Mouse (Mus musculus) neural tube, embryonic 15.5 days (tissue): ENCODE measurements at regions not wholly inside any gene's neighbourhood (a gene's known extent, or its start where the extent isn't known, plus 50 kb on each side); places are given as distances from the start of the nearest gene placed in this dataset.

Experiments
- ATAC-seq: fragments of 200-750 bp; cut with Nextera tagmentation; 2 replicates; pipeline ENCODE4 v1.8.0; 2017; ENCODE audit warnings: mild to moderate bottlenecking, moderate TSS enrichment, moderate library complexity; ENCODE audit not compliant: low FRiP score
- H3K27ac ChIP-seq: fragments of 300-500 bp; sonication (generic); replicated peaks from 2 replicates; pipeline ENCODE4 v1.5.1; 2015; ENCODE audit warnings: mild to moderate bottlenecking, inconsistent platforms
- H3K27me3 ChIP-seq: fragments of 300-500 bp; sonication (generic); replicated peaks from 2 replicates; pipeline ENCODE4 v1.6.1; 2015; ENCODE audit warnings: inconsistent platforms
- H3K36me3 ChIP-seq: fragments of 300-500 bp; sonication (generic); 2 replicates; pipeline ENCODE4 v1.6.1; 2015; ENCODE audit warnings: inconsistent platforms
- H3K4me1 ChIP-seq: fragments of 300-500 bp; sonication (generic); 2 replicates; pipeline ENCODE4 v1.6.1; 2015; ENCODE audit warnings: inconsistent platforms
- H3K4me2 ChIP-seq: fragments of 300-500 bp; sonication (generic); 2 replicates; pipeline ENCODE4 v1.6.1; 2015; ENCODE audit warnings: inconsistent platforms, mild to moderate bottlenecking, moderate library complexity
- H3K4me3 ChIP-seq: fragments of 300-500 bp; sonication (generic); replicated peaks from 2 replicates; pipeline ENCODE4 v1.5.1; 2015; ENCODE audit warnings: mild to moderate bottlenecking, inconsistent platforms
- H3K9ac ChIP-seq: fragments of 300-500 bp; sonication (generic); replicated peaks from 2 replicates; pipeline ENCODE4 v1.6.1; 2015; ENCODE audit warnings: mild to moderate bottlenecking, inconsistent platforms
- H3K9me3 ChIP-seq: fragments of 300-500 bp; sonication (generic); replicated peaks from 2 replicates; pipeline ENCODE4 v1.6.1; 2016; ENCODE audit warnings: inconsistent platforms
- WGBS: fragments of 180-500 bp; shearing (Covaris S2); methylation state at CpG from one replicate; pipeline ENCODE4 v1.1.7; 2015; ENCODE audit warnings: mixed read lengths; 5-methylcytosine and 5-hydroxymethylcytosine counted together

- Histone ChIP-seq H3K27me3 (no peaks in the 10 kb centered on the region), H3K4me3 (no peak overlapping the region), H3K36me3 (no peaks in the 10 kb centered on the region), H3K9me3 (no peaks in the 10 kb centered on the region), H3K4me1 (peaks cover 5% of the 10 kb centered on the region; the same call in 1 of the 2 replicates), H3K9ac (no peak overlapping the region), H3K4me2 (no peak overlapping the region), H3K27ac (no peak overlapping the region)
- no peak for ATAC-seq
- WGBS, result 90% methylated on average over 3 of the region's 3 CpGs
Observed at GRCm38 (mm10) chr2:102250101-102250500, 63.9 kb upstream of the Ldlrad3 start.

- no peak for ATAC-seq
- 68% methylated on average over 2 of the region's 2 CpGs for WGBS
- H3K27ac ChIP-seq, result no peak overlapping the region
- H3K36me3 ChIP-seq, result no peaks in the 10 kb centered on the region
- H3K27me3 ChIP-seq, result no peaks in the 10 kb centered on the region
- H3K9ac ChIP-seq, result no peak overlapping the region
- peaks cover 12% of the 10 kb centered on the region; the same call in 1 of the 2 replicates for H3K4me1 ChIP-seq
- H3K9me3 ChIP-seq, result no peaks in the 10 kb centered on the region
- no peak overlapping the region for H3K4me3 ChIP-seq
- no peak overlapping the region for H3K4me2 ChIP-seq
Observed at GRCm38 (mm10) chr2:102246484-102246883, 60.3 kb upstream of the Ldlrad3 start.

- peak; percentile 62; the same call in 1 of the 2 replicates for ATAC-seq
- Histone ChIP-seq H3K9me3 (no peaks in the 10 kb centered on the region), H3K27me3 (no peaks in the 10 kb centered on the region), H3K36me3 (no peaks in the 10 kb centered on the region), H3K9ac (no peak overlapping the region), H3K4me1 (peaks cover 12% of the 10 kb centered on the region; the same call in 1 of the 2 replicates), H3K27ac (peak overlapping the region; percentile 25; the same call in 1 of the 2 replicates), H3K4me3 (no peak overlapping the region), H3K4me2 (no peak overlapping the region)
- 41% methylated on average over 2 of the region's 2 CpGs for WGBS
Observed at GRCm38 (mm10) chr2:102244491-102244890, 58.3 kb upstream of the Ldlrad3 start.

GRCm38 (mm10) chr2:102241626-102242025 is 55.4 kb upstream of the Ldlrad3 start:
- Histone ChIP-seq H3K27ac (no peak overlapping the region), H3K9me3 (no peaks in the 10 kb centered on the region), H3K4me2 (no peak overlapping the region), H3K4me1 (peaks cover 12% of the 10 kb centered on the region; the same call in 1 of the 2 replicates), H3K27me3 (no peaks in the 10 kb centered on the region), H3K36me3 (no peaks in the 10 kb centered on the region), H3K4me3 (no peak overlapping the region), H3K9ac (no peak overlapping the region)
- ATAC-seq, result no peak; the same call in 1 of the 2 replicates
- 82% methylated on average over 7 of the region's 7 CpGs for WGBS

GRCm38 (mm10) chr2:102239712-102240505 is 53.7 kb upstream of the Ldlrad3 start:
- Histone ChIP-seq H3K27me3 (no peaks in the 10 kb centered on the region), H3K4me2 (no peak overlapping the region), H3K9ac (no peak overlapping the region), H3K4me1 (peaks cover 6% of the 10 kb centered on the region; the same call in 1 of the 2 replicates), H3K4me3 (no peak overlapping the region), H3K27ac (no peak overlapping the region), H3K36me3 (no peaks in the 10 kb centered on the region), H3K9me3 (no peaks in the 10 kb centered on the region)
- ATAC-seq, result no peak
- WGBS, result 85% methylated on average over 6 of the region's 6 CpGs
